Mouse (Mus musculus): ENCODE measurements at regions not wholly inside any gene's neighbourhood (a gene's known extent, or its start where the extent isn't known, plus 50 kb on each side); places are given as distances from the start of the nearest gene placed in this dataset.

- DNase-seq (ENCODE audit: low spot score): peak; percentile 72
These were observed 57.0 kb upstream of the Siglech start for GRCm38 (mm10) chr7:55710872-55711558.

Measured in adipocyte (in vitro differentiated cells).